Mouse (Mus musculus): ENCODE measurements around the gene Pdia3. TPM values are rescaled to one million over a fixed set of nuclear protein-coding genes. Genes with fewer than 3 reads are reported as not detected.
"Not testable (repeated sequence)": the region's sequence is repeated elsewhere in the genome, so short reads cannot be mapped to it uniquely, and the experiment has no call there.

Gene Pdia3
- polyA plus RNA-seq, 1 experiment, result 395 TPM

GRCm38 (mm10) chr2:121449545-121450011 is 36.0 kb downstream of the Pdia3 start:
- TF ChIP-seq CTCF (IDR thresholded peaks at IDR 0.05; ENCODE audit: insufficient read depth, low read length) (no peak), POLR2A (IDR thresholded peaks at IDR 0.05; ENCODE audit: borderline replicate concordance, extremely low read depth, low read depth, low read length) (no peak)
- under 1% methylated on average over 54 of the region's 54 CpGs for WGBS
- DNase-seq, result no peak
- Histone ChIP-seq H3K4me1 (ENCODE audit: control insufficient read depth, insufficient read depth, low read length) (no peaks in the 10 kb centered on the region; the same call in 1 of the 2 replicates), H3K4me3 (replicated peaks; ENCODE audit: extremely low read depth, low read depth, low read length) (peak overlapping the region; percentile 97)

GRCm38 (mm10) chr2:121450093-121450492 is 36.5 kb downstream of the Pdia3 start:
- WGBS, result 1% methylated on average over 7 of the region's 7 CpGs
- H3K4me1 ChIP-seq (ENCODE audit: control insufficient read depth, insufficient read depth, low read length), result no peaks in the 10 kb centered on the region; the same call in 1 of the 2 replicates
- H3K4me3 ChIP-seq (replicated peaks; ENCODE audit: extremely low read depth, low read depth, low read length), result peak overlapping the region; percentile 97
- DNase-seq, result peak; percentile 35
- TF ChIP-seq CTCF (IDR thresholded peaks at IDR 0.05; ENCODE audit: insufficient read depth, low read length) (no peak), POLR2A (IDR thresholded peaks at IDR 0.05; ENCODE audit: borderline replicate concordance, extremely low read depth, low read depth, low read length) (no peak)

GRCm38 (mm10) chr2:121452361-121452760 is 38.8 kb downstream of the Pdia3 start:
- WGBS, result 61% methylated on average over 4 of the region's 4 CpGs
- no peak for TF ChIP-seq POLR2A (IDR thresholded peaks at IDR 0.05; ENCODE audit: borderline replicate concordance, extremely low read depth, low read depth, low read length)
- no peak for TF ChIP-seq CTCF (IDR thresholded peaks at IDR 0.05; ENCODE audit: insufficient read depth, low read length)
- DNase-seq, result no peak
- peaks cover 3% of the 10 kb centered on the region; the same call in 1 of the 2 replicates for H3K4me1 ChIP-seq (ENCODE audit: control insufficient read depth, insufficient read depth, low read length)
- no peak overlapping the region for H3K4me3 ChIP-seq (replicated peaks; ENCODE audit: extremely low read depth, low read depth, low read length)

GRCm38 (mm10) chr2:121452990-121453389 is 39.4 kb downstream of the Pdia3 start, which contains the start of gene Hypk:
Gene Hypk, plus strand, starts transcription at chr2:121453290.
- DNase-seq, result no peak
- WGBS, result 42% methylated on average over 4 of the region's 4 CpGs
- peaks cover 3% of the 10 kb centered on the region; the same call in 1 of the 2 replicates for H3K4me1 ChIP-seq (ENCODE audit: control insufficient read depth, insufficient read depth, low read length)
- TF ChIP-seq CTCF (IDR thresholded peaks at IDR 0.05; ENCODE audit: insufficient read depth, low read length), result no peak
- TF ChIP-seq POLR2A (IDR thresholded peaks at IDR 0.05; ENCODE audit: borderline replicate concordance, extremely low read depth, low read depth, low read length), result no peak
- H3K4me3 ChIP-seq (replicated peaks; ENCODE audit: extremely low read depth, low read depth, low read length), result no peak within 1 kb of the TSS

GRCm38 (mm10) chr2:121453917-121454316 is 40.3 kb downstream of the Pdia3 start:
- no peak for DNase-seq
- H3K4me1 ChIP-seq (ENCODE audit: control insufficient read depth, insufficient read depth, low read length), result peaks cover 3% of the 10 kb centered on the region; the same call in 1 of the 2 replicates
- TF ChIP-seq POLR2A (IDR thresholded peaks at IDR 0.05; ENCODE audit: borderline replicate concordance, extremely low read depth, low read depth, low read length), result no peak
- TF ChIP-seq CTCF (IDR thresholded peaks at IDR 0.05; ENCODE audit: insufficient read depth, low read length), result no peak
- WGBS, result 83% methylated on average over 6 of the region's 6 CpGs
- no peak overlapping the region for H3K4me3 ChIP-seq (replicated peaks; ENCODE audit: extremely low read depth, low read depth, low read length)

- no peak for TF ChIP-seq CTCF (IDR thresholded peaks at IDR 0.05; ENCODE audit: insufficient read depth, low read length)
- DNase-seq, result no peak
- 78% methylated on average over 5 of the region's 5 CpGs for WGBS
- Histone ChIP-seq H3K4me1 (ENCODE audit: control insufficient read depth, insufficient read depth, low read length) (peaks cover 3% of the 10 kb centered on the region; the same call in 1 of the 2 replicates), H3K4me3 (replicated peaks; ENCODE audit: extremely low read depth, low read depth, low read length) (no peak overlapping the region)
These were observed 42.0 kb downstream of the Pdia3 start for GRCm38 (mm10) chr2:121455534-121455933.

GRCm38 (mm10) chr2:121456692-121457642 is 43.4 kb downstream of the Pdia3 start, which contains the start of gene Serinc4:
Gene Serinc4, minus strand, starts transcription at chr2:121456781.
- Histone ChIP-seq H3K4me3 (replicated peaks; ENCODE audit: extremely low read depth, low read depth, low read length) (peak within 1 kb of the TSS; percentile 94), H3K4me1 (ENCODE audit: control insufficient read depth, insufficient read depth, low read length) (peaks cover 3% of the 10 kb centered on the region; the same call in 1 of the 2 replicates)
- TF ChIP-seq POLR2A (IDR thresholded peaks at IDR 0.05; ENCODE audit: borderline replicate concordance, extremely low read depth, low read depth, low read length) (peak; percentile 59; the same call in 1 of the 2 replicates), CTCF (IDR thresholded peaks at IDR 0.05; ENCODE audit: insufficient read depth, low read length) (no peak)
- 3% methylated on average over 41 of the region's 41 CpGs for WGBS
- peak; percentile 79 for DNase-seq

- H3K4me1 ChIP-seq (ENCODE audit: control insufficient read depth, insufficient read depth, low read length), result peaks cover 3% of the 10 kb centered on the region; the same call in 1 of the 2 replicates
- 42% methylated on average over 2 of the region's 2 CpGs for WGBS
- no peak for TF ChIP-seq CTCF (IDR thresholded peaks at IDR 0.05; ENCODE audit: insufficient read depth, low read length)
- no peak overlapping the region for H3K4me3 ChIP-seq (replicated peaks; ENCODE audit: extremely low read depth, low read depth, low read length)
- no peak for DNase-seq
These were observed 46.5 kb downstream of the Pdia3 start for GRCm38 (mm10) chr2:121460071-121460470.

GRCm38 (mm10) chr2:121468982-121469381 is 55.4 kb downstream of the Pdia3 start:
- not testable (repeated sequence) for DNase-seq; H3K4me3 ChIP-seq (replicated peaks; ENCODE audit: extremely low read depth, low read depth, low read length); H3K4me1 ChIP-seq (ENCODE audit: control insufficient read depth, insufficient read depth, low read length)
- 51% methylated on average over 2 of the region's 6 CpGs for WGBS

GRCm38 (mm10) chr2:121472783-121473182 is 59.2 kb downstream of the Pdia3 start:
- not testable (repeated sequence) for DNase-seq; H3K4me3 ChIP-seq (replicated peaks; ENCODE audit: extremely low read depth, low read depth, low read length); H3K4me1 ChIP-seq (ENCODE audit: control insufficient read depth, insufficient read depth, low read length)
- 95% methylated on average over 3 of the region's 3 CpGs for WGBS

All from lung, adult 2 months (tissue).